Mouse (Mus musculus): ENCODE data around the gene Zfp747.

Gene Zfp747

GRCm38 (mm10) chr7:127333240-127333639 is 42.6 kb downstream of the Zfp747 start:
- DNase-seq (ENCODE audit: low spot score in 2 of 2) = no peak

- no peak for DNase-seq (ENCODE audit: low spot score in 2 of 2)
These were observed 49.2 kb downstream of the Zfp747 start for GRCm38 (mm10) chr7:127326685-127327084.

GRCm38 (mm10) chr7:127325550-127325949 is 50.3 kb downstream of the Zfp747 start:
- no peak for DNase-seq (ENCODE audit: low spot score in 2 of 2)

- DNase-seq (ENCODE audit: low spot score in 2 of 2) = no peak
These were observed 50.9 kb downstream of the Zfp747 start for GRCm38 (mm10) chr7:127324944-127325343.

Data from thymus, postnatal 10 days (tissue).